Mouse (Mus musculus) liver, embryonic 16.5 days (tissue): ENCODE results near the gene Lmo2. TPM values are rescaled to one million over a fixed set of nuclear protein-coding genes. Genes with fewer than 3 reads are reported as not detected.

Experiments
- ATAC-seq: fragments of 200-750 bp; cut with Nextera tagmentation; 2 replicates; pipeline ENCODE4 v1.8.0; 2017; ENCODE audit warnings: low read depth, mild to moderate bottlenecking, moderate number of reproducible peaks, moderate library complexity
- H3K27ac ChIP-seq: fragments of 300-500 bp; sonication (generic); 2 replicates; pipeline ENCODE4 v1.5.1; 2014; ENCODE audit warnings: mild to moderate bottlenecking, low read length
- H3K27me3 ChIP-seq: fragments of 300-500 bp; sonication (generic); 2 replicates; pipeline ENCODE4 v1.6.1; 2014; ENCODE audit warnings: low read depth, low read length, mixed read lengths; ENCODE audit not compliant: control insufficient read depth, insufficient read depth
- H3K36me3 ChIP-seq: fragments of 300-500 bp; sonication (generic); 2 replicates; pipeline ENCODE4 v1.6.1; 2014; ENCODE audit warnings: mild to moderate bottlenecking; ENCODE audit not compliant: control insufficient read depth, insufficient read depth
- H3K4me1 ChIP-seq: fragments of 300-500 bp; sonication (generic); 2 replicates; pipeline ENCODE4 v1.6.1; 2014; ENCODE audit warnings: low read depth, low read length, mixed read lengths; ENCODE audit not compliant: control insufficient read depth
- H3K4me2 ChIP-seq: fragments of 300-500 bp; sonication (generic); 2 replicates; pipeline ENCODE4 v1.6.1; 2014; ENCODE audit warnings: low read depth, low read length, mixed read lengths
- H3K4me3 ChIP-seq: fragments of 300-500 bp; sonication (generic); 2 replicates; pipeline ENCODE4 v1.5.1; 2014; ENCODE audit warnings: low read depth, mild to moderate bottlenecking, low read length
- H3K9ac ChIP-seq: fragments of 300-500 bp; sonication (generic); 2 replicates; pipeline ENCODE4 v1.6.1; 2014; ENCODE audit warnings: low read depth, low read length
- H3K9me3 ChIP-seq: fragments of 300-500 bp; sonication (generic); replicated peaks from 2 replicates; pipeline ENCODE4 v1.6.1; 2016; ENCODE audit warnings: low read length; ENCODE audit not compliant: control insufficient read depth
- WGBS: fragments of 180-500 bp; shearing (Covaris S2); extraction: QIAGEN DNeasy Blood & Tissue Kit; methylation state at CpG from one replicate; pipeline ENCODE4 v1.1.7; 2014; ENCODE audit not compliant: insufficient replicate concordance; 5-methylcytosine and 5-hydroxymethylcytosine counted together
- polyA plus RNA-seq: library from polyadenylated mRNA; unstranded; fragments of >200 nt; fragmentation: Nextera tagmentation; extraction: Ambion mirVana; gene quantifications from 2 replicates; pipeline ENCODE4 v1.2.1, GENCODE M21; 2015

Lmo2 gene
- polyA plus RNA-seq, 1 experiment from 2014 or later, result 126 TPM

DNA sequence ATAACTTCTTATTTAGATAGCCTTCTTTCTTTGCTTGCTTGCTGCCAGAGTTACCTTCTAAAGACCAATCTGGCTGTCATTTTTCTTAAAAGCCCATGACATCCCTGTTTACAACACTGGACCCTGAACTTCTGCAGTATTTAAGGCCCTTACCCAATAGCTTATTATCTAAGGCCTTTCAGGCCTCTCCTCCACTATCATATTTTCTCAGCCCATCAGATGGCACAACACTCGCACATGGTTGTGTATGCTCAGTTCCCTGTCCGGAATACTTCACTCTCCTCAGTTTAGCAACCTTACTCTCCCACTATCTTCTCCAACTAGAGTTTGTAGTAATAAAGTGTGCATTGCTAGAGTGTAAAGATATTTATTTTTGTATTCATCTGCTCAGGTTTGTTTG, 71.3 kb downstream of the Lmo2 start:
- no peaks in the 10 kb centered on the region for H3K27me3 ChIP-seq
- no peaks in the 10 kb centered on the region for H3K9me3 ChIP-seq
- H3K27ac ChIP-seq, result peak overlapping the region; percentile 92
- peak overlapping the region; percentile 78 for H3K4me2 ChIP-seq
- H3K9ac ChIP-seq, result peak overlapping the region; percentile 99
- peak overlapping the region; percentile 99 for H3K4me3 ChIP-seq
- H3K4me1 ChIP-seq, result peaks cover 15% of the 10 kb centered on the region
- ATAC-seq, result peak; percentile 62
- WGBS, result 12% methylated on average over 2 of the region's 2 CpGs
- peaks cover 17% of the 10 kb centered on the region for H3K36me3 ChIP-seq

GRCm38 (mm10) chr2:104030381-104030780, 72.6 kb downstream of the Lmo2 start:
- Histone ChIP-seq H3K4me2 (peak overlapping the region; percentile 78; the same call in 1 of the 2 replicates), H3K9ac (no peak overlapping the region)
- ATAC-seq, result no peak

More at GRCm38 (mm10) chr2:104030381-104030780, 72.6 kb downstream of the Lmo2 start:
- peaks cover 26% of the 10 kb centered on the region for H3K36me3 ChIP-seq
- 66% methylated on average over 3 of the region's 3 CpGs for WGBS
- H3K27me3 ChIP-seq, result no peaks in the 10 kb centered on the region
- no peaks in the 10 kb centered on the region for H3K9me3 ChIP-seq
- peaks cover 18% of the 10 kb centered on the region for H3K4me1 ChIP-seq
- H3K4me3 ChIP-seq, result no peak overlapping the region
- H3K27ac ChIP-seq, result no peak overlapping the region

Other genes with a start within 250 kb of the Lmo2 start
- gene Nat10, start 196.7 kb upstream of the Lmo2 start, polyA plus RNA-seq, result 10.8 and 12.0 TPM in 2 replicates
- gene Caprin1, start 160.3 kb upstream of the Lmo2 start, polyA plus RNA-seq, result 104 and 105 TPM in 2 replicates
- 46.9 and 53.9 TPM in 2 replicates for gene Fbxo3, start 69.7 kb downstream of the Lmo2 start, polyA plus RNA-seq
- gene 4931422A03Rik, start 70.4 kb downstream of the Lmo2 start, polyA plus RNA-seq, result 1.1 and 1.8 TPM in 2 replicates
- 0.05 and 0.21 TPM in 2 replicates for gene Gm10912, start 107.8 kb downstream of the Lmo2 start, polyA plus RNA-seq
- gene Gm10799, start 110.6 kb downstream of the Lmo2 start, polyA plus RNA-seq, result not detected in 2 replicates
- 9.7 and 11.0 TPM in 2 replicates for gene Cd59b, start 111.9 kb downstream of the Lmo2 start, polyA plus RNA-seq
- 101 and 109 TPM in 2 replicates for gene Cd59a, start 137.8 kb downstream of the Lmo2 start, polyA plus RNA-seq
- gene A930018P22Rik, start 164.8 kb downstream of the Lmo2 start, polyA plus RNA-seq, result 0.35 and 0.56 TPM in 2 replicates